Mouse (Mus musculus) liver, embryonic 14.5 days (tissue): ENCODE data around the gene Ybx2. TPM values are rescaled to one million over a fixed set of nuclear protein-coding genes. Genes with fewer than 3 reads are reported as not detected.
A peak's percentile ranks its signal among the peaks of the same experiment; 100 is the strongest.

Experiments
- ATAC-seq: fragments of 200-750 bp; cut with Nextera tagmentation; 2 replicates; pipeline ENCODE4 v1.8.0; 2017; ENCODE audit warnings: moderate number of reproducible peaks, mild to moderate bottlenecking, moderate library complexity; ENCODE audit not compliant: insufficient read depth
- DNase-seq, 3 experiments: peaks; one replicate each; pipeline ENCODE4 v3.0.0-alpha.2; 2012 to 2013; ENCODE audit warnings: low read depth in 3 of 3, low spot score in 3 of 3
- H3K27ac ChIP-seq: fragments of 300-500 bp; sonication (generic); 2 replicates; pipeline ENCODE4 v1.5.1; 2014; ENCODE audit warnings: moderate library complexity, mild to moderate bottlenecking, control low read depth, inconsistent platforms
- H3K27me3 ChIP-seq: fragments of 300-500 bp; sonication (generic); 2 replicates; pipeline ENCODE4 v1.6.1; 2014; ENCODE audit warnings: mild to moderate bottlenecking, low read length, moderate library complexity; ENCODE audit not compliant: control insufficient read depth, insufficient read depth
- H3K36me3 ChIP-seq: fragments of 300-500 bp; sonication (generic); replicated peaks from 2 replicates; pipeline ENCODE4 v1.6.1; 2014; ENCODE audit warnings: low read depth; ENCODE audit not compliant: control insufficient read depth, insufficient read depth
- H3K4me1 ChIP-seq, 2 experiments: fragments of 200-500 bp in 1 of 2; fragments of 300-500 bp in 1 of 2; sonication (generic) in 1 of 2; replicated peaks; 2 replicates each; pipeline ENCODE4 v1.6.1; 2012 to 2014; ENCODE audit warnings: antibody characterized with exemption in 1 of 2, inconsistent platforms in 1 of 2, low read length in 1 of 2; ENCODE audit not compliant: control insufficient read depth in 2 of 2, insufficient read depth in 2 of 2
- H3K4me2 ChIP-seq: fragments of 300-500 bp; sonication (generic); 2 replicates; pipeline ENCODE4 v1.6.1; 2014; ENCODE audit warnings: low read depth, mild to moderate bottlenecking, control low read depth, moderate library complexity
- H3K4me3 ChIP-seq, 2 experiments: fragments of 200-500 bp in 1 of 2; fragments of 300-500 bp in 1 of 2; sonication (generic) in 1 of 2; 2 replicates each; pipeline ENCODE4 v1.5.1; 2012 to 2014; ENCODE audit warnings: low read depth in 2 of 2, low read length in 2 of 2, mild to moderate bottlenecking in 2 of 2, control low read depth in 1 of 2, inconsistent platforms in 1 of 2, moderate library complexity in 1 of 2; ENCODE audit not compliant: insufficient read depth in 1 of 2
- H3K9ac ChIP-seq: fragments of 300-500 bp; sonication (generic); replicated peaks from 2 replicates; pipeline ENCODE4 v1.6.1; 2014; ENCODE audit warnings: mild to moderate bottlenecking, control low read depth, moderate library complexity
- H3K9me3 ChIP-seq: fragments of 300-500 bp; sonication (generic); 2 replicates; pipeline ENCODE4 v1.6.1; 2016; ENCODE audit warnings: low read length, mixed read lengths; ENCODE audit not compliant: control insufficient read depth
- CTCF ChIP-seq: IDR thresholded peaks from 2 replicates; pipeline ENCODE4 v1.5.1; 2016; ENCODE audit warnings: antibody characterized with exemption, low read depth, control low read depth
- EP300 ChIP-seq: IDR thresholded peaks from 2 replicates; pipeline ENCODE4 v1.6.1; 2016; ENCODE audit warnings: antibody characterized with exemption, low read depth
- whole genome bisulfite sequencing: fragments of 180-500 bp; shearing (Covaris S2); extraction: QIAGEN DNeasy Blood & Tissue Kit; methylation state at CpG from one replicate; pipeline ENCODE4 v1.1.7; 2014; ENCODE audit not compliant: insufficient replicate concordance; 5-methylcytosine and 5-hydroxymethylcytosine counted together
- polyA plus RNA-seq, 2 experiments: library from polyadenylated mRNA; depleted of rRNA in 1 of 2; stranded (reverse) in 1 of 2; unstranded in 1 of 2; fragments of >200 nt; fragmentation: Nextera tagmentation in 1 of 2; extraction: Ambion mirVana in 1 of 2; gene quantifications; 2 replicates each; pipeline versions ENCODE4 v1.2.1 to v1.2.3; 2012 to 2014

The Ybx2 gene
- polyA plus RNA-seq, 2 experiments, result 0.23 to 0.58 TPM

- Histone ChIP-seq H3K4me1 (peaks cover 10 to 12% of the 10 kb centered on the region in 2 experiments), H3K4me2 (no peak overlapping the region), H3K4me3 (no peak overlapping the region), H3K9me3 (no peaks in the 10 kb centered on the region), H3K9ac (no peak overlapping the region), H3K36me3 (no peaks in the 10 kb centered on the region), H3K27ac (no peak overlapping the region), H3K27me3 (peaks cover 19% of the 10 kb centered on the region)
- no peak for TF ChIP-seq CTCF
- TF ChIP-seq EP300, result no peak
- 39% methylated on average over 3 of the region's 3 CpGs for WGBS
- DNase-seq (no peak), ATAC-seq (no peak)
These were observed 4.5 kb upstream of the Ybx2 start for GRCm38 (mm10) chr11:69930967-69931537.

GRCm38 (mm10) chr11:69931769-69932168 is 3.8 kb upstream of the Ybx2 start:
- H3K27ac ChIP-seq, result no peak overlapping the region

GRCm38 (mm10) chr11:69932254-69932653 is 3.3 kb upstream of the Ybx2 start:
- Histone ChIP-seq H3K36me3 (no peaks in the 10 kb centered on the region), H3K27ac (no peak overlapping the region), H3K9me3 (no peaks in the 10 kb centered on the region), H3K4me2 (no peak overlapping the region), H3K4me3 (no peak overlapping the region), H3K4me1 (peaks cover 10 to 12% of the 10 kb centered on the region in 2 experiments), H3K27me3 (peaks cover 31% of the 10 kb centered on the region), H3K9ac (no peak overlapping the region)
- DNase-seq (no peak), ATAC-seq (no peak)
- WGBS, result 26% methylated on average over 3 of the region's 3 CpGs
- TF ChIP-seq EP300 (no peak), CTCF (peak; percentile 60)

More at GRCm38 (mm10) chr11:69931769-69932168, 3.8 kb upstream of the Ybx2 start:
- Histone ChIP-seq H3K27me3 (peaks cover 26% of the 10 kb centered on the region), H3K9ac (no peak overlapping the region), H3K4me1 (peaks cover 10 to 12% of the 10 kb centered on the region in 2 experiments), H3K4me3 (no peak overlapping the region), H3K36me3 (no peaks in the 10 kb centered on the region), H3K9me3 (no peaks in the 10 kb centered on the region), H3K4me2 (no peak overlapping the region)
- no peak for TF ChIP-seq EP300
- TF ChIP-seq CTCF, result no peak
- DNase-seq, result no peak
- 51% methylated on average over 8 of the region's 8 CpGs for WGBS
- ATAC-seq, result no peak

- WGBS, result 53% methylated on average over 4 of the region's 4 CpGs
These were observed 2.5 kb upstream of the Ybx2 start for GRCm38 (mm10) chr11:69933066-69933465.

GRCm38 (mm10) chr11:69934169-69934568 is 1.4 kb upstream of the Ybx2 start:
- Histone ChIP-seq H3K4me1 (peaks cover 10 to 12% of the 10 kb centered on the region in 2 experiments), H3K27me3 (peaks cover 50% of the 10 kb centered on the region), H3K4me2 (peak overlapping the region; percentile 73), H3K9ac (no peak overlapping the region), H3K27ac (no peak overlapping the region), H3K4me3 (peak overlapping the region; percentile 8 to 25; a peak in 2 of 4 replicates), H3K36me3 (no peaks in the 10 kb centered on the region), H3K9me3 (no peaks in the 10 kb centered on the region)
- TF ChIP-seq EP300, result no peak
- peak; percentile 98 for TF ChIP-seq CTCF
- WGBS, result 2% methylated on average over 18 of the region's 18 CpGs
- peak; percentile 59 for ATAC-seq
- peak; percentile 67 to 80 (median 71) for DNase-seq

More at GRCm38 (mm10) chr11:69933066-69933465, 2.5 kb upstream of the Ybx2 start:
- ATAC-seq (no peak), DNase-seq (no peak)
- peaks cover 10 to 12% of the 10 kb centered on the region in 2 experiments for H3K4me1 ChIP-seq
- peaks cover 39% of the 10 kb centered on the region for H3K27me3 ChIP-seq
- TF ChIP-seq CTCF, result no peak
- TF ChIP-seq EP300, result no peak
- H3K9ac ChIP-seq, result no peak overlapping the region
- no peak overlapping the region for H3K27ac ChIP-seq
- no peak overlapping the region for H3K4me2 ChIP-seq
- H3K4me3 ChIP-seq, result no peak overlapping the region
- H3K9me3 ChIP-seq, result no peaks in the 10 kb centered on the region
- no peaks in the 10 kb centered on the region for H3K36me3 ChIP-seq
